In the genomic region with DNA sequence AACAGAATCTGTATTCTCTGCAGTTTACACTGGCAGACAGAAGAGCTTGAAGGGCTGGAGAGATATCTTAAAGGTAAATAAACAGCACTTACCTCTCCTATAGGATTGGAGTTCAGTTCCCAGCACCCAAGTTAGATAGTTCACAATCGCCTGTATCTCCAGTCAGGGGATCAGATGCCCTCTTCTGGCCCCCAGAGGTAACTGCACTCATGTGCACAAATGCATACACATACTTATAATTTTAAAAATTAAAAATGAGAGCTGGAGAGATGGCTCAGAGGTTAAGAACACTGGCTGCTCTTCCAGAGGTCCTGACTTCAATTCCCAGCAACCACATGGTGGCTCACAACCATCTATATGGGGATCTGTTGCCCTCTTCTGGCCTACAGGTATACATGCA, we compare ENCODE assay signal across 1 mouse cellular context.
TF ChIP-seq lines count a peak whose summit lies in the region.

No protein-coding gene starts in this region.

TF ChIP-seq in CH12.LX, 34 proteins besides CTCF, POLR2A, EP300 and RAD21:
- TF ChIP-seq POLR2AphosphoS2 (IDR thresholded peaks at IDR 0.05; ENCODE audit: low read depth, low read length) = no peak
- no peak for TF ChIP-seq MYC (IDR thresholded peaks at IDR 0.05; ENCODE audit: low read depth, low read length)
- TF ChIP-seq MAZ (IDR thresholded peaks at IDR 0.05; ENCODE audit: low read depth, low read length) = no peak
- no peak for TF ChIP-seq CHD2 (IDR thresholded peaks at IDR 0.05; ENCODE audit: low read length)
- no peak for TF ChIP-seq MAX (IDR thresholded peaks at IDR 0.05; ENCODE audit: low read length)
- TF ChIP-seq CHD1 (IDR thresholded peaks at IDR 0.05; ENCODE audit: low read depth, low read length) = no peak
- TF ChIP-seq MAFK (IDR thresholded peaks at IDR 0.05; ENCODE audit: insufficient replicate concordance, low read length) = no peak
- TF ChIP-seq JUN (IDR thresholded peaks at IDR 0.05; ENCODE audit: insufficient read depth, low read depth, low read length) = no peak
- no peak for TF ChIP-seq ZMIZ1 (IDR thresholded peaks at IDR 0.05; ENCODE audit: low read depth, low read length)
